Mouse (Mus musculus) liver, adult 10 weeks (tissue): ENCODE results near the gene Rbm11. TPM values are rescaled to one million over a fixed set of nuclear protein-coding genes. Genes with fewer than 3 reads are reported as not detected.

Experiments
- polyA plus RNA-seq: library from polyadenylated mRNA; stranded (reverse); fragments of 350-450 nt; fragmentation: Illumina TruSeq; extraction: RNeasy Lipid Tissue Mini Kit (QIAGEN cat#74804); gene quantifications from one replicate; pipeline ENCODE4 v1.2.3, GENCODE M21; 2014; ENCODE audit warnings: low read depth, low replicate concordance

Gene Rbm11
- not detected for polyA plus RNA-seq

GRCm38 (mm10) chr16:75592671-75593500, at the start of gene Rbm11:
Gene Rbm11, plus strand, starts transcription at chr16:75592844.

GRCm38 (mm10) chr16:75585961-75586360, 6.7 kb upstream of the Rbm11 start, which contains the start of gene Lipi:
Gene Lipi, minus strand, starts transcription at chr16:75586061.

Other genes with a start within 250 kb of the Rbm11 start
- not detected for gene Lipi, start 6.8 kb upstream of the Rbm11 start, polyA plus RNA-seq
- gene Hspa13, start 174.3 kb downstream of the Rbm11 start, polyA plus RNA-seq, result 53.6 TPM